Mouse (Mus musculus) limb, embryonic 14.5 days (tissue): ENCODE measurements around the gene Prex1. TPM values are rescaled to one million over a fixed set of nuclear protein-coding genes. Genes with fewer than 3 reads are reported as not detected.

Experiments
- ATAC-seq: fragments of 200-750 bp; cut with Nextera tagmentation; 2 replicates; pipeline ENCODE4 v1.8.0; 2017; ENCODE audit warnings: low read depth, moderate number of reproducible peaks, moderate TSS enrichment; ENCODE audit not compliant: low FRiP score
- DNase-seq: peaks from one replicate; pipeline ENCODE4 v3.0.0-alpha.2; 2015; ENCODE audit warnings: low spot score
- H3K27ac ChIP-seq: fragments of 300-500 bp; sonication (generic); replicated peaks from 2 replicates; pipeline ENCODE4 v1.5.1; 2014; ENCODE audit warnings: low read depth, mild to moderate bottlenecking, low read length, moderate library complexity, mixed read lengths
- H3K27me3 ChIP-seq: fragments of 300-500 bp; sonication (generic); 2 replicates; pipeline ENCODE4 v1.6.1; 2014; ENCODE audit warnings: low read length, mixed read lengths; ENCODE audit not compliant: control insufficient read depth, insufficient read depth
- H3K36me3 ChIP-seq: fragments of 300-500 bp; sonication (generic); 2 replicates; pipeline ENCODE4 v1.6.1; 2014; ENCODE audit warnings: mild to moderate bottlenecking, low read length, moderate library complexity, mixed read lengths; ENCODE audit not compliant: control insufficient read depth, insufficient read depth
- H3K4me1 ChIP-seq: fragments of 300-500 bp; sonication (generic); 2 replicates; pipeline ENCODE4 v1.6.1; 2014; ENCODE audit warnings: antibody characterized with exemption, low read length, mixed read lengths; ENCODE audit not compliant: control insufficient read depth, insufficient read depth
- H3K4me2 ChIP-seq: fragments of 300-500 bp; sonication (generic); replicated peaks from 2 replicates; pipeline ENCODE4 v1.6.1; 2014; ENCODE audit warnings: low read depth, mild to moderate bottlenecking, low read length, moderate library complexity; ENCODE audit not compliant: severe bottlenecking
- H3K4me3 ChIP-seq: fragments of 300-500 bp; sonication (generic); replicated peaks from 2 replicates; pipeline ENCODE4 v1.5.1; 2014; ENCODE audit warnings: low read length
- H3K9ac ChIP-seq: fragments of 300-500 bp; sonication (generic); 2 replicates; pipeline ENCODE4 v1.6.1; 2014; ENCODE audit warnings: mild to moderate bottlenecking, low read depth, low read length, moderate library complexity; ENCODE audit not compliant: severe bottlenecking
- H3K9me3 ChIP-seq: fragments of 300-500 bp; sonication (generic); 2 replicates; pipeline ENCODE4 v1.6.1; 2016; ENCODE audit warnings: low read length; ENCODE audit not compliant: control insufficient read depth
- POLR2A ChIP-seq: fragments of 200-500 bp; IDR thresholded peaks from 2 replicates; pipeline ENCODE4 v1.8.0; 2012; ENCODE audit warnings: inconsistent platforms, mild to moderate bottlenecking, moderate library complexity, borderline replicate concordance; ENCODE audit not compliant: insufficient read depth, insufficient read length; ENCODE audit errors: extremely low read depth
- WGBS: fragments of 180-500 bp; shearing (Covaris S2); extraction: QIAGEN DNeasy Blood & Tissue Kit; methylation state at CpG from one replicate; pipeline ENCODE4 v1.1.7; 2014; 5-methylcytosine and 5-hydroxymethylcytosine counted together
- polyA plus RNA-seq, 2 experiments: library from polyadenylated mRNA; depleted of rRNA in 1 of 2; stranded (reverse) in 1 of 2; unstranded in 1 of 2; fragments of >200 nt; fragmentation: Nextera tagmentation in 1 of 2; extraction: Ambion mirVana in 1 of 2; gene quantifications; 2 replicates each; pipeline versions ENCODE4 v1.2.1 to v1.2.3; 2012 to 2014

Gene Prex1
- polyA plus RNA-seq, 2 experiments = 20.1 to 27.9 TPM

GRCm38 (mm10) chr2:166676933-166677332, 36.7 kb downstream of the Prex1 start:
- peaks cover 15% of the 10 kb centered on the region for H3K4me1 ChIP-seq
- 73% methylated on average over 11 of the region's 11 CpGs for whole genome bisulfite sequencing
- TF ChIP-seq POLR2A = no peak

GRCm38 (mm10) chr2:166676498-166676897, 37.1 kb downstream of the Prex1 start:
- no peak overlapping the region for H3K9ac ChIP-seq

More at GRCm38 (mm10) chr2:166676933-166677332, 36.7 kb downstream of the Prex1 start:
- ATAC-seq = no peak
- Histone ChIP-seq H3K9ac (no peak overlapping the region), H3K36me3 (no peaks in the 10 kb centered on the region), H3K27ac (no peak overlapping the region), H3K4me3 (no peak overlapping the region), H3K4me2 (no peak overlapping the region), H3K9me3 (no peaks in the 10 kb centered on the region), H3K27me3 (no peaks in the 10 kb centered on the region)
- DNase-seq = no peak

DNA sequence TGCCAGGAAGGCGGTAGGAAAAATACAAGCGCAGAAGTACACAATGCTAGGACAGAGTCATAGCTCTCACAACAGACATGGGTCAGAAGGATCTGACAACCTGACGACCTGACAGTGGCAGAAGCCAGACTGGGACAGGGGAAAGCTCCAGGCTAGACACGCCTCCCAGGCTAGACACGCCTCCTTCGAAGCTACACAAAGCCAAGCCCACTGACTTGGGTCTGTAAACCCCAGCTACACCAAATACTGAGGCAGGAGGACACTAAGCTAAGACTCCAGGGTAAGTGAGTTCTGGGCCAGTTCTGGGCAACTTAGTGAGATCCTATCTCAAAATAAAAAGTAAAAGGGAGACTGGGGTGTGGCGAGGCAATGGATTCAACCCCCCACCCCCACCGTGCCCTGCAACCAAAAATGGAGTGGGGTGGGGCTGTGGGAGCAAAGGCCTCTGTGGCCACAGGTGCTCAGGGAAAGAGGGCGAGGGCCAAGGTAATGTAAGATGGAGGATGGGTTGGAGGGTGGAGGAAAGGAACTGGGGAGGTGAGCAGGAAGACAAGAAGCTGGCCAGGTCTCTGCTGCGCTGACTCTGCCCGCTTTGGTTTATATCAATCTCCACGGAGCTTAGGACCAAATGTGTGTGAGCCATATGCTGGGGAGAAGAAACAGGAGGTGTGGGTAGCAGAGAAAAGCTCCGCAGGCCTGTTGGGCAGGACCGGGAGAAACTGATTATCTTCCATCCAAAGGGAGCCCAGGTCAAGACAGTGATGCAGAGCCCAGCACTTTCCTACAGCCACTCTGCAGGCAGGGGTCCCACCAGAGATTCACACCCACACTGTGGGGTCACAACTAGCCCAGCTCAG, 37.8 kb downstream of the Prex1 start:
- no peak overlapping the region for H3K4me3 ChIP-seq
- 48% methylated on average over 14 of the region's 14 CpGs for WGBS
- no peaks in the 10 kb centered on the region for H3K9me3 ChIP-seq
- TF ChIP-seq POLR2A = no peak
- no peak overlapping the region for H3K4me2 ChIP-seq
- peaks cover 15% of the 10 kb centered on the region for H3K4me1 ChIP-seq
- ATAC-seq (no peak), DNase-seq (no peak)
- H3K9ac ChIP-seq = no peak overlapping the region
- H3K27ac ChIP-seq = no peak overlapping the region
- H3K36me3 ChIP-seq = no peaks in the 10 kb centered on the region
- H3K27me3 ChIP-seq = no peaks in the 10 kb centered on the region

More at GRCm38 (mm10) chr2:166676498-166676897, 37.1 kb downstream of the Prex1 start:
- Histone ChIP-seq H3K4me3 (no peak overlapping the region), H3K9me3 (no peaks in the 10 kb centered on the region), H3K27me3 (no peaks in the 10 kb centered on the region), H3K4me1 (peaks cover 15% of the 10 kb centered on the region), H3K4me2 (no peak overlapping the region), H3K27ac (no peak overlapping the region), H3K36me3 (no peaks in the 10 kb centered on the region)
- TF ChIP-seq POLR2A = no peak
- ATAC-seq = no peak
- 79% methylated on average over 14 of the region's 14 CpGs for WGBS
- DNase-seq = no peak

DNA sequence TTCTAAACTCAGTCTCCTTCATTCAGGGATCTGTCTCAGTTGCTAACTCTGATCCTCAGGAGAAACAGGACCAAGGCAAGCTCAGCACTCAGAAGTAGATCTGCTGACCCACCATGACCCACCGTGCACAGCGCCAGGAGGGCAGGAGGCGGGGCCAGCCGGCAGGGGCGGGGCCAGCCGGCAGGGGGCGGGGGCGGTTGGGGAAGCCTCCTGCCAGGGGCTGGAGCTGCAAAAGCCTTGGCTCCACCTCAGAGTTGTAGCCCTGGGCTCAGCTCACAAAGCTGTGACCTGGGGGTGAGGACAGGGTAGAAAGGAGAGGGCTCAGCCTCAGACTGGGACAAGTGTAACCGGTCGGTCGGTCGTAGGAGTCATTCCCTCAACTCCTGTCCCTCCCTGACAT, 38.9 kb downstream of the Prex1 start:
- ATAC-seq (no peak), DNase-seq (no peak)
- 16% methylated on average over 9 of the region's 12 CpGs for whole genome bisulfite sequencing
- Histone ChIP-seq H3K27ac (no peak overlapping the region), H3K4me2 (no peak overlapping the region), H3K4me1 (peaks cover 15% of the 10 kb centered on the region), H3K9ac (no peak overlapping the region), H3K36me3 (no peaks in the 10 kb centered on the region), H3K9me3 (no peaks in the 10 kb centered on the region), H3K27me3 (no peaks in the 10 kb centered on the region), H3K4me3 (no peak overlapping the region)
- TF ChIP-seq POLR2A = no peak

GRCm38 (mm10) chr2:166673951-166674350, 39.7 kb downstream of the Prex1 start:
- 84% methylated on average over 12 of the region's 12 CpGs for WGBS
- H3K4me2 ChIP-seq = no peak overlapping the region
- H3K27ac ChIP-seq = no peak overlapping the region
- H3K9ac ChIP-seq = no peak overlapping the region
- H3K27me3 ChIP-seq = no peaks in the 10 kb centered on the region
- H3K4me3 ChIP-seq = no peak overlapping the region
- H3K4me1 ChIP-seq = peaks cover 17% of the 10 kb centered on the region
- no peak for DNase-seq
- H3K9me3 ChIP-seq = no peaks in the 10 kb centered on the region
- no peak for TF ChIP-seq POLR2A
- ATAC-seq = no peak
- no peaks in the 10 kb centered on the region for H3K36me3 ChIP-seq
